Mouse (Mus musculus): ENCODE measurements around the gene Galnt10.
A peak's percentile ranks its signal among the peaks of the same experiment; 100 is the strongest.

The Galnt10 gene

DNA sequence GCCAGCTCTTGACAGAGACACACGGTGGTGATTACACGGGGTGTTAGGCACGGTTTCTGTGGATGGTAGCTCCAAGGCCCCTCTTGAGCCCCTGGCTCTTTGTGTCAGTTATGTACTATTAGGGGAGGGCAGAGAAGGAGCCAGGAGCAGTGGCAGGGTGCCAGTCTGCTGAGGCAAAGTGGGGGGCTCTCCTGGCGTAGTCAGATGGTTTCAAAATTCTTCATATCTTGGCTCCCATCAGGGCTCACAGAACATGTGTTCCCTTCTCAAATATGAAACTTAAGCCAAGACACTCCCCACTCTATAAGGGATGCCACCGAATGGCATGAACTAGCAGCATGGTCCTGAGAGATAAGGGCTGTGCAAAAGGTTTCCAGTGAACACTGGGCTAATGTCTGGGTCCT, 20.8 kb upstream of the Galnt10 start:
- H3K36me3 ChIP-seq (ENCODE audit: control insufficient read depth, insufficient read depth, low read length, poor library complexity, severe bottlenecking): no peaks in the 10 kb centered on the region
- no peak for DNase-seq (ENCODE audit: low read depth, low spot score)
- no peaks in the 10 kb centered on the region for H3K27me3 ChIP-seq (ENCODE audit: control insufficient read depth, insufficient read depth, low read length, poor library complexity, severe bottlenecking)

DNA sequence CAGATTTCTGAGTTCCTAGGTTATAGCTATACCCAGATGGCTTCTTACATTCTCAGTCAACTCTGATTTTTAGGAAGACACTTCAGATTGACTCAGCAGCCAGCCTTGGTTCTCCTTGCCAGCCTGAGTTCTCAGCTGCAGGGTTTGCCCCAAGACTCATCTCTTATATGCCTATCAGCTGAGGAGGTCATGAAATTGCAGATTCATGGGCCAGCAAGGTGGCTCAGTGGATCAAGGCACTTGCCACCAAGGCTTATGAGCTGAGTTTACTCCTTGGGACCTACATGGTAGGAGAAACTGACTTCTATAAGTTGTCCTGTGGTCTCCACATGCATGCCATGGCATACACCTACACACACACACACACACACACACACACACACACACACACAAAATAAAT, 19.8 kb upstream of the Galnt10 start:
- Histone ChIP-seq H3K27me3 (ENCODE audit: control insufficient read depth, insufficient read depth, low read length, poor library complexity, severe bottlenecking) (no peaks in the 10 kb centered on the region), H3K36me3 (ENCODE audit: control insufficient read depth, insufficient read depth, low read length, poor library complexity, severe bottlenecking) (no peaks in the 10 kb centered on the region)
- DNase-seq (ENCODE audit: low read depth, low spot score): no peak

DNA sequence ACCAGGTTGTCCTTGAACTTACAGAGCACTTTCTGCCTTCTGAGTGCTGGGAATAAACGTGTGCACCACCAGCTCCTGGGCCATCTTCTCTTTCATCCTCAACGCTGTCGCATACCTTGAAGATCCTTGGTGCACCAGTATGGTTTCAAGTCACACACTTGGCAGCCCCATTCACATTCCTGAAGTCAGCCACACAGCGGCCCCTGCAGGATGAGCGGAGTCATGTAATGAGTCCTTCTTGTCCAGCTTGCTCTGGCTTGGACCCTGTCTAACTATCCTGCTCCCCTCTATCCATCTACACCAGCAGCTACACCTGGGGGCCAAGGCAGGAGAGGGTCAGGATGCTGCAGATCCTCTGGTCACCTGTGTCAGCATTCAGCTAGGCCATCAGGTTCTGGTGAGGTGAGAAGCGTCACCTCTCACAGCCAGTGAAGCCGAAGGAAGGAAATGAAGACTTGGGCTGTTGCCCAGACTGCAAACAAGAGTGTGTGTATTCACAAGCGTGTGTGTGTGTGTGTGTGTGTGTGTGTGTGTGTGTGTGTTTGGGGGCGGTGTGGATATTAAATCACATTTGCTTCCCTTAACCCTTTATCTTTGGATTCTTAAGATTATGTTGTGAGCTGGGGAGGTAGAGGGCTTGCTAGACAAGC, 18.0 kb upstream of the Galnt10 start:
- H3K27me3 ChIP-seq (ENCODE audit: control insufficient read depth, insufficient read depth, low read length, poor library complexity, severe bottlenecking): no peaks in the 10 kb centered on the region
- peak; percentile 27 for DNase-seq (ENCODE audit: low read depth, low spot score)
- H3K36me3 ChIP-seq (ENCODE audit: control insufficient read depth, insufficient read depth, low read length, poor library complexity, severe bottlenecking): no peaks in the 10 kb centered on the region

DNA sequence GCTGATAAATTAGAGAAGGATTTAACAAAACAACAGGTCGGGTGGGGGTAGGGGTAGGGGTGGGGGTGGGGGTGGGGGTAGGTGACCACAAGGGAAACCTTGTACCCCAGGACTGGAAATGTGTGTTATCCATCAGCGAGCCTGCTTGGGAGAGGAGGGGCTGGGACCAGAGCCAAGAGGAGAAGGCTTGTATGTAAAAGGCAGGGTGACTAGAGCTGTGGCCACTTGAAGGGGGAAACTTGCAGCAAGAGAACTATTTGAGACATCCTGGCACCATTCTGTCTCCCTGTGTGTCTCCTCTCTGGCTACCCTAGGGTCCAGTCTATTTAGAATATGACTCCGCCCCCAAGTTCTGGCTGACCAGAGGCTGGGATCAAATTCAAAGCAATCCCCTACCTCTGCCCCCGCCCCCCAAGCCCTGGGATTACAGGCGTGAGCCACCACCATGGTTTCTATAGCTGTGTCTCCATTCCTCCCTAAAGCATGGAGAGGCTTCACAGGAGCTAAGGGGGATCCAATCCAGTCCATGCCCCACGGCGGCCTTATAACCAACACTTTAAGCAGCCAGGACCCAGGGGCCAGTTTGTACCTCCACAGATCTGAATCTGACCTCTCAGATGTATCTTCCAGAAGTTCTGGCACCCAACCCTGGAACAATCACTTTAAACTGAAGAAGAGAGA, 13.3 kb upstream of the Galnt10 start:
- DNase-seq (ENCODE audit: low read depth, low spot score): no peak
- H3K27me3 ChIP-seq (ENCODE audit: control insufficient read depth, insufficient read depth, low read length, poor library complexity, severe bottlenecking): no peaks in the 10 kb centered on the region
- no peaks in the 10 kb centered on the region for H3K36me3 ChIP-seq (ENCODE audit: control insufficient read depth, insufficient read depth, low read length, poor library complexity, severe bottlenecking)

DNA sequence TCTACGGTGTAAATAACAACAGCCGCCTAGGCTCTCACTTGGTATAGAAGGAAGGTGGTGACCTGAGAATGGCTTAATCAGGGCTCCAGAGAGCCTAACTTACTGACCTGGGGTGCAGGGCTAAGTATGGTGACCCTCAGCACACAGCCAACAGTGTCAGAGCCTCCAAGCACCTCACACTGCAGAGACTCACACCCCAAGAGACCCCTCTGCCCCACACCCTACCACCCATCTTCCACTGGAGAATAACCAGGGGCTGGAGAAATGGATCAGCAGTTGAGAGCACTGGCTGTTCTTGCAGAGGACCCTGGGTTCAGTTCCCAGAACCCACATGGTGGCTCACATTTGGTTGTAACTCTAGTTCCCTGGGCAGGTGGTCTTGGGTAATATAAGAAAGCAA, 12.2 kb upstream of the Galnt10 start:
- H3K27me3 ChIP-seq (ENCODE audit: control insufficient read depth, insufficient read depth, low read length, poor library complexity, severe bottlenecking): no peaks in the 10 kb centered on the region
- H3K36me3 ChIP-seq (ENCODE audit: control insufficient read depth, insufficient read depth, low read length, poor library complexity, severe bottlenecking): no peaks in the 10 kb centered on the region
- no peak for DNase-seq (ENCODE audit: low read depth, low spot score)

DNA sequence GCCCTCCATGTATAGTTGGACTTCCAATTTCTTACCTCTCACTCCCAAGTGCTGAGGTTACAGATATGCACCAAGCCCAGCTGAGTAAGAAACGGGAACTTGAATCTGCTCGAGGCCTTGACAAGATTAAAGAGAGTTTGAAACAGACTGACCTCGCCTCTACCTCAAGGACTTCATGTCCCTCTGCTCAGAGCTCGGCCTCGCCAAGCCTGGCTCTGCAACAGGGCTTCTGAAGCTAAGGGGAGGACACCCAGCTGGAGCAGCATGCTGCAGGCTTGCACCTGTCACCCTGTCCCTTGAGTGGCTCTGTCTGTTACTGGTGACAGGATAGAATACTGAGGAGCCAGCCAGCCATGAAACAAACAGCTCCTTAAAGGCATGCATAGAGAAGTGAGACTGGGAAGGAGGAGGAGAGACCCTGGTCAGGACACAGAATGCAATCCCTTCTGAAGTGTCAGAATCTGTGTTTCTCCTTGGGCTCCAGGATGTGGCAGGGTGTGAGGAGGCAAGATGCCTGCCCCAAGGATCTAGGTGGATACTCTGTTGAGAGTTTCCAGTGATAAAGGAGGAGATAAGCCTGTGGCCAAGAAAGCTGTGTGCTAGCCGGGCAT, 11.2 kb upstream of the Galnt10 start:
- Histone ChIP-seq H3K36me3 (ENCODE audit: control insufficient read depth, insufficient read depth, low read length, poor library complexity, severe bottlenecking) (no peaks in the 10 kb centered on the region), H3K27me3 (ENCODE audit: control insufficient read depth, insufficient read depth, low read length, poor library complexity, severe bottlenecking) (no peaks in the 10 kb centered on the region)
- peak; percentile 34 for DNase-seq (ENCODE audit: low read depth, low spot score)

DNA sequence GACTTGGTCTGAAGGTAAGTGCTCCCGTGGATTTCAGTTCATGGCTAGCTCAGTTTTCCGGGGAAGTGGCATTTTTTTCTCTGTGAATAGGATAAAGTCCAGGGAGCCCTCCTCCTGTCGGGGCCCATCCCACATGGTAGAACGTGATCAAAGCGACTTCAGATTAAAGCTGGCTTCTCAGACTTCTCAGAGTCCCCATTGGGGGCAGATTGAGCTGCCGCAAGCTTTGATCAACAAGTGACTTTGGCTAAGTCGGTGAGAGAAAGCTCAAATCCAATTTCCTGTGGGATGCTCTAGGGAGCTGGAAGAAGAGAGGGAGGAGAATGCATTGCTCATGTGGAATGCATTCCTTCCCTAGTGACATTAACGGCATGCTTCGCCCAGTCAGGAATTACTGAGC, 10.1 kb upstream of the Galnt10 start:
- no peak for DNase-seq (ENCODE audit: low read depth, low spot score)
- Histone ChIP-seq H3K27me3 (ENCODE audit: control insufficient read depth, insufficient read depth, low read length, poor library complexity, severe bottlenecking) (no peaks in the 10 kb centered on the region), H3K36me3 (ENCODE audit: control insufficient read depth, insufficient read depth, low read length, poor library complexity, severe bottlenecking) (no peaks in the 10 kb centered on the region)

DNA sequence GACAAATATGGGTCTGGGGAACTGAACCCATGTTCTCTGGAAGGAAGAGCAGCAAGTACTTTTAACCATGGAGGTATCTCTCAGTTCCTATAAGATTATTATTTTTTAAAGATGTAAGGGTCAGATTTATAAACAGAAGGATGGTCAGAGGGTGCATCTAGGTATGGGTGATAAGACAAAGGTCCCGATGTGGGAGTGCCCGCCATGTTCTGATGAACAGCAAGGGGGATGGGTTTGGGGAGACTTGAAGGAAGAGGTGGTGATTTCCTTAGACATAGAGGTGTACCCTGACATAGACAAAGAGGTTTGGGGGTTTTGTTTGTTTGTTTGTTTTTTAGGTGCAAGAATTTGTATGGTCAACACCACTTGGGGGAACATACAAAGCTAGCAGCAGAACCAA, 1.6 kb upstream of the Galnt10 start:
- no peak for DNase-seq (ENCODE audit: low read depth, low spot score)
- Histone ChIP-seq H3K36me3 (ENCODE audit: control insufficient read depth, insufficient read depth, low read length, poor library complexity, severe bottlenecking) (no peaks in the 10 kb centered on the region), H3K27me3 (ENCODE audit: control insufficient read depth, insufficient read depth, low read length, poor library complexity, severe bottlenecking) (no peaks in the 10 kb centered on the region)

DNA sequence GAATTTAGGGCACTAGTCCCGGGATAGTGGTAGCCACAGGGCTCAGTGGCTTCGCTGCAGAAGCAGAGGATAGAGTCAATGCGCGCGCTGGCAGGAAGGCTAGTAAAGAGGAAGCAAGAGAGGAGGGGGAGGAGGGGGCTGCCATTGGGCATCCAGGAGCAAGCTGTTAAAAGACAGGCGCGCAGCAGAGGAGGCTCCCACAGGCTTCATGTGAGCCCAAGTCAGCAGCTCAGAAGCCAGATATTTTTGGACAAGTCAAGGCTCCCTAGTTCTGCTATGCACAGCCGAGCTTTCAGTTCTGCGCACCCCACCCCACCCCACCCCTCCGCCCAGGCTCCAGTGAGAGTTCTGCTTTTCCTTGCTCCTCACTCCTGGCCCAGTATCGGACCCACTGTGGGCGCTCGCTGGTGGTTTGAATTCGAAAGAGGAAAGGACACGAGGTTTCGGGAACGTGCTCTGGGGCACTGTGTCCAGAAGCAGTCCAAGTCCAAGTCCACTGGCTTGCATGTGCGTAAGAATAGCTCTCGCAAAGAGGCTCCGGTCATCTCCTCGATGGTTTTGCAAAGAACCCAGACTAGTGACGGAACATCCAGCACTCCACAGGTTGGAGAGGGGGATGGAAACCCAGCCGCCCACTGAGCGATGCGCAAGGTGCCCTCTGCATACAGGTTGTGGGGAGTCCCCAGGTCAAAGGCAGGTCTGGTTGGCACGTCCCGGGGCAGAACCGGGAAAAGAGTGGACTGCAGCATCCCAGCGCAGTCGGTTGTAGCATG, 811 bp upstream of the Galnt10 start:
- DNase-seq (ENCODE audit: low read depth, low spot score): peak; percentile 68
- Histone ChIP-seq H3K36me3 (ENCODE audit: control insufficient read depth, insufficient read depth, low read length, poor library complexity, severe bottlenecking) (no peaks in the 10 kb centered on the region), H3K27me3 (ENCODE audit: control insufficient read depth, insufficient read depth, low read length, poor library complexity, severe bottlenecking) (no peaks in the 10 kb centered on the region)

DNA sequence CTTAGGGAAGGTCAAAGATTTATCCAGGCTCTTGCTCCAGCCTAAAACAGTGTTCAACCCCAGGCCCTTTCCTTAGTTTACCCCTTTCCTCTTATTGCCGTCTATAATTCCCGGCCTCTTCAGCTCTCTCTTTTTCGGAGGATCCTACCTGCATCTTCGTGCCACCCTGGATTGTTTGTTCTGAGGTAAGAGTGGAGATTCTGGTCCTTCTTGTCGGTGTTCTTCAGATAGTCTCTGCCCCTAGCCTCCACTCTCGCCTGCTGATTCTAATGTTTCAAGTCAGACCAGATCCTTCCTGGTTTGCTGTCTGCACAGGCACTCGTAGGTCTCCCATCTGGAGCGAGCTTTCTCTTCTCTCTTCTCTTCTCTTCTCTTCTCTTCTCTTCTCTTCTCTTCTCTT, 605 bp downstream of the Galnt10 start:
- Histone ChIP-seq H3K27me3 (ENCODE audit: control insufficient read depth, insufficient read depth, low read length, poor library complexity, severe bottlenecking) (no peaks in the 10 kb centered on the region), H3K36me3 (ENCODE audit: control insufficient read depth, insufficient read depth, low read length, poor library complexity, severe bottlenecking) (no peaks in the 10 kb centered on the region)
- peak; percentile 11 for DNase-seq (ENCODE audit: low read depth, low spot score)

DNA sequence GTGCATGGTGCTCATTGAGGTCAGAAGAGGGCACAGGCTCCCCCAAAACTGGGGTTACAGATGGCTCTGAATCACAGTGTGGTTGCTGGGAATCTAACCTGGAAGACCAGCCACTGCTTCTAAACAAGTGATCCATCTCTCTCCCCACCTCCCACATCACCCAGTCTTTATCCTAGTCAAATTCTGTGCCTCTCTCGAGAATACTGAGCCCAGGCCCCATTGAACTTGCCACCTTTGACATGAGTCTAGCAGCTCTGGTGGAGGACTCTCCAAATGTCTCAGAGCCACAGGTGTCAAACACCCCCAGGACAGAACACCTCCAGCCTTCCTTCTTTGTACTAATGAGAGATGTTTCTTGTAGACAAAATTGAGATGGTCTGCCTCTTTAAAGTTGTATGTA, 1.2 kb downstream of the Galnt10 start:
- H3K36me3 ChIP-seq (ENCODE audit: control insufficient read depth, insufficient read depth, low read length, poor library complexity, severe bottlenecking): no peaks in the 10 kb centered on the region
- no peak for DNase-seq (ENCODE audit: low read depth, low spot score)

DNA sequence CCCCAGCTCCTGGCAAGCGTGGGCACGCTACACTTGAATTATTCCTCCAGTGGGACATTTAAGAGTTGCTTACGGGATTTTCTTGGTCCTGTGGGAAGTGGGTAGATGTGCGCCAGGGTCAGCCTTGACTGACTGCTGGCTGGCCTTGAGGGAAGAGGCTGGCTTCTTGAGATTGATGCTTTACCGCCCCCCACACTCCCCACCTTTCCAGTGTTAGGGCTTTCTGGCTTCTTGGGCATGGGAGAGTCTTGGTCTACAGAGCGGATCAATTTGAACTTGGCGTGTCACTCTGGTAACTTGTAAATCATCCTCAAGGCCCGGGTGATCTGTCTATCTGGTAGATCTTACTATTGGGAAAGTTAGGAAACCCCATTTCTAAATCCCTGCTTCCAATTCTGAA, 1.7 kb downstream of the Galnt10 start:
- Histone ChIP-seq H3K27me3 (ENCODE audit: control insufficient read depth, insufficient read depth, low read length, poor library complexity, severe bottlenecking) (no peaks in the 10 kb centered on the region), H3K36me3 (ENCODE audit: control insufficient read depth, insufficient read depth, low read length, poor library complexity, severe bottlenecking) (no peaks in the 10 kb centered on the region)
- no peak for DNase-seq (ENCODE audit: low read depth, low spot score)

More for the DNA sequence above, 1.2 kb downstream of the Galnt10 start:
- H3K27me3 ChIP-seq (ENCODE audit: control insufficient read depth, insufficient read depth, low read length, poor library complexity, severe bottlenecking): no peaks in the 10 kb centered on the region

DNA sequence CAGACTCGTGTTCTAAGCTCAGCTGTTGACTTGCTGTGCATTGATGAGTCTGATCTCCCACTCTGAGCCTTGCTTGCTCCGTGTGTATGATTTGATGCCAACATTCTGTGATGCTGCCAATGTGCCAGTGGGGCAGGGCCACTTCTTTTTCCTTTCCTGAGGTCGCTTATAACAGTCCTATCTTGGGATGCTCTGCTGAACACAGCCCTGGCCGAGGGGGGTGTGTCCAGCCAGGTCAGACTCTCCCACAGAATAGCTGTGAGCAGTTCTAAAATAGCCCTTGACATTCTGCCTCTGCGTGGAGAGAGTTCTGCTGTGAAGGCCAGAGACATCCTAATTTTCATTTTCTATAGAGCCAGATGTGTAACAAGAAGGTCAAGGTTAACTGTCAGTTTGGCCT, 2.2 kb downstream of the Galnt10 start:
- Histone ChIP-seq H3K27me3 (ENCODE audit: control insufficient read depth, insufficient read depth, low read length, poor library complexity, severe bottlenecking) (no peaks in the 10 kb centered on the region), H3K36me3 (ENCODE audit: control insufficient read depth, insufficient read depth, low read length, poor library complexity, severe bottlenecking) (no peaks in the 10 kb centered on the region)
- DNase-seq (ENCODE audit: low read depth, low spot score): no peak

DNA sequence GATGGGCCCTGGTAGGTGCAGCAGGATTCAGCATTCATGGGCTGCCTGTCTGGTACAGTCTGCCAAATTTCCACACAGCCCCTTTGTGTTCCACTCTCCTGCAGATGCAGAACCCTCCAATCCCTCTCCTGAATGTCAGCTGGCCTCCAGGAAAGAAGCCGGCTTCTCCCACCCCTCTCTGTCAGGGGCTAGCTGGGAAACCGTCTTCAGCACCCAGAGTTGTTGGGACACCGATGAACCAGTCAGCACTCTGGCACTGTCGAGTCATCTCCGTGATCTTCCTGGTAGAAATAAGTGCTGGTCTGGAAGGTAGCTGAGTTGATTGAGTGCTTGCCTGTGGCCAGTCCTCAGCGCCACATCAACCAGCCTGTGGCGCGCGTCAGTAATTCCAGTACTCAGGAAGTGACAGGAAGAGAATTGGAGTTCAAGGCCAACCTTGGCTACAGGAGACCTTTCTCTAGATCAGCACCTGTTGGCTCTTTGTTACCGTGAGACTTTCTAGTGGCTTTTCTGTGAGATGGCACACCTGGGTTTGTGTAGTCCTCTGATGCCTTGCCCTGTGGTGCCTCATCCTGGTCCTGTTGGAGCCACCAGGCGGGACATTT, 3.1 kb downstream of the Galnt10 start:
- H3K36me3 ChIP-seq (ENCODE audit: control insufficient read depth, insufficient read depth, low read length, poor library complexity, severe bottlenecking): no peaks in the 10 kb centered on the region
- DNase-seq (ENCODE audit: low read depth, low spot score): no peak
- no peaks in the 10 kb centered on the region for H3K27me3 ChIP-seq (ENCODE audit: control insufficient read depth, insufficient read depth, low read length, poor library complexity, severe bottlenecking)

DNA sequence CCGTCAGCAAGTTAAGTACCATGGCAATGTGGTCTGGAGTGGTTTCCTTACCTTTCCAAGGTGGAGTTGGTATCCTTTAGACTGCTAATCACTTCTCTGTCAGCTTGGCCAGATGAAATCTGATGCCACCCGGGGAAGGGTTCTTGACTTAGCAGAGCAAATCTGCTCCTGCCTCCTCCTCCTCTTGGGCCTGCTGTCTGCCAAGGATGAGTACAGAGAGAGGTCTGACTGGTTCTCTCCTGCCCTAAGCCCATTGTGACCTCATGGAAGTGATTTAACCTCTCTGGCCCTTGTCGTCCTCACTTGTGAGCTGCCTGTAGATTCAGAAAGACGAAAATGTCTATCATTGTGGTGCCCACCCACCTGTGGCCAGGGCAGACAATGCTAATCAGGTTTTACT, 4.0 kb downstream of the Galnt10 start:
- Histone ChIP-seq H3K27me3 (ENCODE audit: control insufficient read depth, insufficient read depth, low read length, poor library complexity, severe bottlenecking) (no peaks in the 10 kb centered on the region), H3K36me3 (ENCODE audit: control insufficient read depth, insufficient read depth, low read length, poor library complexity, severe bottlenecking) (no peaks in the 10 kb centered on the region)
- no peak for DNase-seq (ENCODE audit: low read depth, low spot score)

Data from splenic B cell, adult 2 months (primary cell).